Mouse (Mus musculus) neutrophil, adult 83 days (primary cell): ENCODE data around the gene Gm20821. TPM values are rescaled to one million over a fixed set of nuclear protein-coding genes. Genes with fewer than 3 reads are reported as not detected.

Experiments
- total RNA-seq, 2 experiments: library from RNA; stranded (reverse); gene quantifications; one replicate each; pipeline ENCODE4 v1.2.4; 2023

Gene Gm20821
- not detected for total RNA-seq

DNA sequence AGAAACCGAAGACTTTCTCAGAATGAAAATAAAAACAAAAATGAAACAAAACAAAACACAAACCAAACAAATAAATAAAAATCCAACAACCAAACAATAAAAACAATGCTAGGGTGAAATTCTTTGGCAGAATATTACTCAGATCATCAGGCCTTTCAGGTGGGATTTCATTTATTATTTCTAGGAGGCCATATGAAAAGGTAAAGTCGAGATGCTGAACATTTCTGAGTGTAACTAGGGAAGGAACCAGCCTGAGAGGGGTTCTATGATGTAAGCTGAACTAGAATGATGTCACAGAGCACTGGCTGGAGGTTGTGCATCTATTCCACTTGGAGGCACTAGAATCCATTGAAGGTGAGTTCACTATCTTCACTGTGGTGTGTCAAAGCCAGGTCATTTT lies at the start of gene Gm20821:
Gene Gm20821 (plus strand): TSS at position 301 of the 400 bp plus-strand sequence.

